Mouse (Mus musculus): Measurements from ENCODE around the gene Wnk2. TPM values are rescaled to one million over a fixed set of nuclear protein-coding genes. Genes with fewer than 3 reads are reported as not detected.

Gene Wnk2
- polyA plus RNA-seq, 1 experiment from 2014 or later: 1.0 TPM

GRCm38 (mm10) chr13:49129845-49130244, 18.0 kb downstream of the Wnk2 start:
- Histone ChIP-seq H3K36me3 (ENCODE audit: control insufficient read depth, insufficient read depth, low read length) (no peaks in the 10 kb centered on the region), H3K4me3 (ENCODE audit: low read depth, low read length) (no peak overlapping the region), H3K9ac (ENCODE audit: low read length) (no peak overlapping the region), H3K4me1 (ENCODE audit: control insufficient read depth, insufficient read depth, low read length) (0 out of 2 replicates have a peak, but pooled peaks cover 2% of the 10 kb centered on the region), H3K27ac (replicated peaks; ENCODE audit: low read depth, low read length) (no peak overlapping the region), H3K27me3 (ENCODE audit: control insufficient read depth, insufficient read depth, low read length) (no peaks in the 10 kb centered on the region), H3K4me2 (ENCODE audit: low read depth, severe bottlenecking) (no peak overlapping the region), H3K9me3 (ENCODE audit: control insufficient read depth, low read length) (no peaks in the 10 kb centered on the region)
- 21% methylated on average over 4 of the region's 4 CpGs for WGBS
- no peak for DNase-seq (ENCODE audit: low spot score)
- no peak for ATAC-seq (ENCODE audit: insufficient number of reproducible peaks, low FRiP score, low TSS enrichment, low read depth)

DNA sequence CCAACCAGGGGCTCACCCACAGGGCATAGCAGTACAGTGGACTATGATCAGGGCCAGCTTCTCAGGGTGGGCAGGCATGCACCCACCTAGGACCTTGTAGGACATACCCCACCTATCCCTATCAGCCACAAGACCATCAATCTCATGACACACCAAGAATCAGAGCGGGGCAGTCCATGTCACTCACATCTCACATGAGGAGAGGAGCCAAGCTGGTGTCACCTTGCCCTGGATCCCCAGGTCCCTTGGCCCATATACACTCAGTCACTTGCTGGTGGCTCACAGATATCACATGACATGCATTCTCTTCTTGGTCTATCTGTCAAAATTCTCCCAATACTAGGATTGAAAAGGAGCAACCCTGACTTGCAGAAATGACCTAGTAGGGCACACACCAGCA, 18.7 kb downstream of the Wnk2 start:
- Histone ChIP-seq H3K36me3 (ENCODE audit: control insufficient read depth, insufficient read depth, low read length) (no peaks in the 10 kb centered on the region), H3K4me3 (ENCODE audit: low read depth, low read length) (no peak overlapping the region), H3K4me1 (ENCODE audit: control insufficient read depth, insufficient read depth, low read length) (0 out of 2 replicates have a peak, but pooled peaks cover 2% of the 10 kb centered on the region), H3K27me3 (ENCODE audit: control insufficient read depth, insufficient read depth, low read length) (no peaks in the 10 kb centered on the region), H3K27ac (replicated peaks; ENCODE audit: low read depth, low read length) (no peak overlapping the region), H3K9ac (ENCODE audit: low read length) (no peak overlapping the region), H3K9me3 (ENCODE audit: control insufficient read depth, low read length) (no peaks in the 10 kb centered on the region), H3K4me2 (ENCODE audit: low read depth, severe bottlenecking) (no peak overlapping the region)
- WGBS: 79% methylated on average over 1 of the region's 1 CpGs
- ATAC-seq (ENCODE audit: insufficient number of reproducible peaks, low FRiP score, low TSS enrichment, low read depth): no peak
- no peak for DNase-seq (ENCODE audit: low spot score)

DNA sequence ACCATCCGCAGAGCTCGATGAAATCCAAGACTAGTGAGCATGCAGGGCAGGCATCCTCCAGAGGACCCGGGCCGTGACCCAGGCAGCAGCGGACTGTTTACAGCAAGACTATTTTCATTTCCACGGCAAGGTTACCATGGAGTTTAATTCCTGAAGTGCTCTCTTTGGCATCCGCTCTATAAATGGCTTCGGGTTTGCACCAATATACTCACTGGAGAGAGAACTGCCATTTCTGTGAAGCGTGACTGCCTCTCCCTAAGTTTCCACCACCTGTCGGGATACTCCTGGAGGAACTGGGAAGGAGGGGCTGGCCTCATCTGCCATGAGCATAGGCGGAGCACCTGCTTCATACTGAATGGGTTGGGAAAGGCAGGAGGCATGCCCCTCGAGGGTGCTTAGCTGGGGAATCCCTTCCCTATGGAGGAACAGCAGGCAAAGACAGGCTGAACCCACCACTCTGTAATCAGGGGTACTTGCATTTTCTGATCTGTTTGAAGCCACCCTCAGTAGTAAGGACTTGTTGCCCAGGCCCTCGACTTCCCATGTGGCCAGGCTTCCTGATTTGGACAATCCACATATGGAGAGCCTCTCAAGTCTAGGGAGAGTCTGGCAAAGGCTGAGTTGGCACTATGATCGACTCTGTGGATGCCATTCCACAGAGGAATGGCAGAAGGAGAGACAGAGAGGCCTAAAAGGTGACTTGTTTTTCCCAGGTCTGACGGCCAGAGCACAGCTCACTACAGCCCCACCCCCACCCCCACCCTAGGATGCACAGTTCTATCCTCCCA, 19.8 kb downstream of the Wnk2 start:
- Histone ChIP-seq H3K9ac (ENCODE audit: low read length) (no peak overlapping the region), H3K9me3 (ENCODE audit: control insufficient read depth, low read length) (no peaks in the 10 kb centered on the region), H3K27ac (replicated peaks; ENCODE audit: low read depth, low read length) (no peak overlapping the region), H3K27me3 (ENCODE audit: control insufficient read depth, insufficient read depth, low read length) (no peaks in the 10 kb centered on the region), H3K4me2 (ENCODE audit: low read depth, severe bottlenecking) (no peak overlapping the region), H3K4me1 (ENCODE audit: control insufficient read depth, insufficient read depth, low read length) (0 out of 2 replicates have a peak, but pooled peaks cover 2% of the 10 kb centered on the region), H3K36me3 (ENCODE audit: control insufficient read depth, insufficient read depth, low read length) (no peaks in the 10 kb centered on the region), H3K4me3 (ENCODE audit: low read depth, low read length) (no peak overlapping the region)
- 72% methylated on average over 15 of the region's 15 CpGs for WGBS
- DNase-seq (ENCODE audit: low spot score) (no peak), ATAC-seq (ENCODE audit: insufficient number of reproducible peaks, low FRiP score, low TSS enrichment, low read depth) (no peak)

- ATAC-seq (ENCODE audit: insufficient number of reproducible peaks, low FRiP score, low TSS enrichment, low read depth) (no peak), DNase-seq (ENCODE audit: low spot score) (no peak)
- H3K36me3 ChIP-seq (ENCODE audit: control insufficient read depth, insufficient read depth, low read length): no peaks in the 10 kb centered on the region
- no peaks in the 10 kb centered on the region for H3K27me3 ChIP-seq (ENCODE audit: control insufficient read depth, insufficient read depth, low read length)
- H3K4me3 ChIP-seq (ENCODE audit: low read depth, low read length): no peak overlapping the region
- WGBS: 76% methylated on average over 4 of the region's 4 CpGs
- no peak overlapping the region for H3K9ac ChIP-seq (ENCODE audit: low read length)
- no peak overlapping the region for H3K4me2 ChIP-seq (ENCODE audit: low read depth, severe bottlenecking)
- no peaks in the 10 kb centered on the region for H3K4me1 ChIP-seq (ENCODE audit: control insufficient read depth, insufficient read depth, low read length)
- no peak overlapping the region for H3K27ac ChIP-seq (replicated peaks; ENCODE audit: low read depth, low read length)
- no peaks in the 10 kb centered on the region for H3K9me3 ChIP-seq (ENCODE audit: control insufficient read depth, low read length)
Measured at GRCm38 (mm10) chr13:49122106-49122505, 25.7 kb downstream of the Wnk2 start.

GRCm38 (mm10) chr13:49117563-49117962, 30.3 kb downstream of the Wnk2 start:
- DNase-seq (ENCODE audit: low spot score): no peak
- Histone ChIP-seq H3K9me3 (ENCODE audit: control insufficient read depth, low read length) (no peaks in the 10 kb centered on the region), H3K4me3 (ENCODE audit: low read depth, low read length) (no peak overlapping the region), H3K9ac (ENCODE audit: low read length) (no peak overlapping the region), H3K36me3 (ENCODE audit: control insufficient read depth, insufficient read depth, low read length) (no peaks in the 10 kb centered on the region), H3K4me2 (ENCODE audit: low read depth, severe bottlenecking) (no peak overlapping the region), H3K27me3 (ENCODE audit: control insufficient read depth, insufficient read depth, low read length) (no peaks in the 10 kb centered on the region), H3K4me1 (ENCODE audit: control insufficient read depth, insufficient read depth, low read length) (no peaks in the 10 kb centered on the region), H3K27ac (replicated peaks; ENCODE audit: low read depth, low read length) (no peak overlapping the region)
- ATAC-seq (ENCODE audit: insufficient number of reproducible peaks, low FRiP score, low TSS enrichment, low read depth): no peak
- WGBS: 86% methylated on average over 8 of the region's 8 CpGs

GRCm38 (mm10) chr13:49114921-49115320, 32.9 kb downstream of the Wnk2 start:
- 81% methylated on average over 14 of the region's 14 CpGs for WGBS
- no peaks in the 10 kb centered on the region for H3K36me3 ChIP-seq (ENCODE audit: control insufficient read depth, insufficient read depth, low read length)
- H3K27me3 ChIP-seq (ENCODE audit: control insufficient read depth, insufficient read depth, low read length): no peaks in the 10 kb centered on the region
- no peak overlapping the region for H3K4me3 ChIP-seq (ENCODE audit: low read depth, low read length)
- H3K4me2 ChIP-seq (ENCODE audit: low read depth, severe bottlenecking): no peak overlapping the region
- H3K9ac ChIP-seq (ENCODE audit: low read length): no peak overlapping the region
- H3K9me3 ChIP-seq (ENCODE audit: control insufficient read depth, low read length): no peaks in the 10 kb centered on the region
- H3K27ac ChIP-seq (replicated peaks; ENCODE audit: low read depth, low read length): no peak overlapping the region
- H3K4me1 ChIP-seq (ENCODE audit: control insufficient read depth, insufficient read depth, low read length): no peaks in the 10 kb centered on the region
- DNase-seq (ENCODE audit: low spot score) (no peak), ATAC-seq (ENCODE audit: insufficient number of reproducible peaks, low FRiP score, low TSS enrichment, low read depth) (no peak)

DNA sequence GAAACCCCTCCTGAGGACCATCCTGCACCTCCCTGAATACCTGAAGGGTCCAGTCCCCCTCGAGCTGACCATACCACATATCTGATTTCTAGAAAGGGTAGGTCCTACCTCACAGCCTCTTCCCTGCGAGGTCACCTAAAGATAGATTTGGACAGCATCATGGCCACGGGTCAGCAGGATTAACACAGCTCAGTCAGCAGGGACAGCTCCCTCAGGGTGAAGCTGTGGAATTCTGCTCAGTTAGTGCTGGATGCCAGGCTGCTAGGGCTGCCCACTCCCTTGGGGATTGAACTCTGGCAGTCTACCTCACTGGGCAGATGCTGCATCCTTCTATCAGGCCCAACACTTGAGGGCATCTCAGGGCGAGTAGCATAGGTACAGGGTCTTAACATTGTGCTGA, 33.7 kb downstream of the Wnk2 start:
- 76% methylated on average over 4 of the region's 4 CpGs for WGBS
- H3K27me3 ChIP-seq (ENCODE audit: control insufficient read depth, insufficient read depth, low read length): no peaks in the 10 kb centered on the region
- no peak overlapping the region for H3K9ac ChIP-seq (ENCODE audit: low read length)
- no peak for DNase-seq (ENCODE audit: low spot score)
- no peaks in the 10 kb centered on the region for H3K4me1 ChIP-seq (ENCODE audit: control insufficient read depth, insufficient read depth, low read length)
- no peaks in the 10 kb centered on the region for H3K9me3 ChIP-seq (ENCODE audit: control insufficient read depth, low read length)
- no peak overlapping the region for H3K4me3 ChIP-seq (ENCODE audit: low read depth, low read length)
- no peak overlapping the region for H3K4me2 ChIP-seq (ENCODE audit: low read depth, severe bottlenecking)
- ATAC-seq (ENCODE audit: insufficient number of reproducible peaks, low FRiP score, low TSS enrichment, low read depth): no peak
- H3K36me3 ChIP-seq (ENCODE audit: control insufficient read depth, insufficient read depth, low read length): no peaks in the 10 kb centered on the region
- no peak overlapping the region for H3K27ac ChIP-seq (replicated peaks; ENCODE audit: low read depth, low read length)

DNA sequence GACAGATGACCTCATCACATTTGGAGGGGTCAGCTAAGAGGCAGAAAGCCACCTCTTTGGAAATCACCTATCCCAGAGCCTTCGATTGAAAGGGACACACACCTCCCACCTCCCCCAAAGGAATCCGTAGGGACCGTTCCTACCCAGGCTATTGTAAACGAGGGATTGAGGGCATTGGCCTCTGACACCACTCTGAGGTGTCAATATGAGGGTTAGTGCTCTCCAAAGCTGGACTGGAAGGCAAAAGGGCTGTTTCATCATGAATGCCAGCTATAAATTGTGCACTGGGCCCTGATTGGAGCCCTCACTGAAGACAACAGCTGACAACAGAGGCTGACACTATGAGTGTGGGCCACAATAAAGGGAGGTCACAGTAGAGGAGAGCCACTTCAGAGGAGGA, 34.5 kb downstream of the Wnk2 start:
- no peak overlapping the region for H3K4me2 ChIP-seq (ENCODE audit: low read depth, severe bottlenecking)
- H3K27me3 ChIP-seq (ENCODE audit: control insufficient read depth, insufficient read depth, low read length): no peaks in the 10 kb centered on the region
- ATAC-seq (ENCODE audit: insufficient number of reproducible peaks, low FRiP score, low TSS enrichment, low read depth): no peak
- H3K9me3 ChIP-seq (ENCODE audit: control insufficient read depth, low read length): no peaks in the 10 kb centered on the region
- 57% methylated on average over 4 of the region's 4 CpGs for WGBS
- no peak overlapping the region for H3K4me3 ChIP-seq (ENCODE audit: low read depth, low read length)
- DNase-seq (ENCODE audit: low spot score): no peak
- no peaks in the 10 kb centered on the region for H3K36me3 ChIP-seq (ENCODE audit: control insufficient read depth, insufficient read depth, low read length)
- H3K9ac ChIP-seq (ENCODE audit: low read length): no peak overlapping the region
- H3K4me1 ChIP-seq (ENCODE audit: control insufficient read depth, insufficient read depth, low read length): no peaks in the 10 kb centered on the region
- no peak overlapping the region for H3K27ac ChIP-seq (replicated peaks; ENCODE audit: low read depth, low read length)

DNA sequence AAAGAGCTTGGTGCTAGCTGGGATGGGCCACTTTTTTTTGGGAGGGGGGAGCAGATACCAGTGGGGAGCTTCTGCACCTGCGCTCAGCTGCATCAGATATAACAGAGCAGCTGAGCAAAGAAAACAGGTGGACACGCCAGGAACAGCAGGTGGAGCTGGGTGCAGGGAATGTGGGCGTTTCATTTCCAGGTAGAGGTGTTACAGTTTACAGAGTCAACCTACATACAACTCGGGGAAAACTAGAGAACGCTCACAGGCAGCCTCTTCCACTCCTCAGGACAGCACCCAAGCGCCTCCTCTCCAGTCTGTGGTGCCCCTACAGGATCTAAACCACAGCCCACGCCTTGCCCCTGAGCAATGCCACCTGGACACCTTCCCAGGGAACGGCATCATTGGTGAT, 35.2 kb downstream of the Wnk2 start:
- 80% methylated on average over 8 of the region's 8 CpGs for WGBS
- H3K27ac ChIP-seq (replicated peaks; ENCODE audit: low read depth, low read length): no peak overlapping the region
- no peak for DNase-seq (ENCODE audit: low spot score)
- H3K36me3 ChIP-seq (ENCODE audit: control insufficient read depth, insufficient read depth, low read length): no peaks in the 10 kb centered on the region
- ATAC-seq (ENCODE audit: insufficient number of reproducible peaks, low FRiP score, low TSS enrichment, low read depth): no peak
- no peaks in the 10 kb centered on the region for H3K9me3 ChIP-seq (ENCODE audit: control insufficient read depth, low read length)
- no peaks in the 10 kb centered on the region for H3K27me3 ChIP-seq (ENCODE audit: control insufficient read depth, insufficient read depth, low read length)
- no peak overlapping the region for H3K4me3 ChIP-seq (ENCODE audit: low read depth, low read length)
- H3K9ac ChIP-seq (ENCODE audit: low read length): no peak overlapping the region
- H3K4me1 ChIP-seq (ENCODE audit: control insufficient read depth, insufficient read depth, low read length): no peaks in the 10 kb centered on the region
- H3K4me2 ChIP-seq (ENCODE audit: low read depth, severe bottlenecking): no peak overlapping the region
